Mouse (Mus musculus) liver, adult 2 months (tissue): ENCODE results near the gene Pim2.
"Not testable (repeated sequence)": the region's sequence is repeated elsewhere in the genome, so short reads cannot be mapped to it uniquely, and the experiment has no call there.

Experiments used
- CTCF ChIP-seq: fragments of 200-500 bp; IDR thresholded peaks from 2 replicates; pipeline ENCODE4 v1.5.1; 2011; ENCODE audit warnings: low read depth, low read length, control low read depth
- POLR2A ChIP-seq: fragments of 200-500 bp; IDR thresholded peaks from 2 replicates; pipeline ENCODE4 v1.6.1; 2011; ENCODE audit warnings: low read length, control low read depth; ENCODE audit not compliant: insufficient read depth; ENCODE audit errors: extremely low read depth

GRCm38 (mm10) chrX:7917960-7918359 is 39.9 kb downstream of the Pim2 start:
- not testable (repeated sequence) for TF ChIP-seq POLR2A, CTCF
